Mouse (Mus musculus): ENCODE data around the gene Cep152. TPM values are rescaled to one million over a fixed set of nuclear protein-coding genes. Genes with fewer than 3 reads are reported as not detected.
A peak's percentile ranks its signal among the peaks of the same experiment; 100 is the strongest.

Cep152 gene
- total RNA-seq (2015; ENCODE audit: low replicate concordance) (14.3 and 20.2 TPM in 2 replicates), total RNA-seq (2017; ENCODE audit: low replicate concordance) (36.8 and 49.8 TPM in 2 replicates)

GRCm38 (mm10) chr2:125624837-125625351 is at the start of gene Cep152:
Gene Cep152, minus strand, starts transcription at chr2:125625113.
- ATAC-seq (replicated peaks; ENCODE audit: low FRiP score, poor library complexity, severe bottlenecking), result peak; percentile 97

- peak; percentile 78 for ATAC-seq (replicated peaks; ENCODE audit: low FRiP score, poor library complexity, severe bottlenecking)
Measured at GRCm38 (mm10) chr2:125672957-125673631, 48.2 kb upstream of the Cep152 start, which contains the start of gene Eid1. Gene Eid1, plus strand, starts transcription at chr2:125673095.

DNA sequence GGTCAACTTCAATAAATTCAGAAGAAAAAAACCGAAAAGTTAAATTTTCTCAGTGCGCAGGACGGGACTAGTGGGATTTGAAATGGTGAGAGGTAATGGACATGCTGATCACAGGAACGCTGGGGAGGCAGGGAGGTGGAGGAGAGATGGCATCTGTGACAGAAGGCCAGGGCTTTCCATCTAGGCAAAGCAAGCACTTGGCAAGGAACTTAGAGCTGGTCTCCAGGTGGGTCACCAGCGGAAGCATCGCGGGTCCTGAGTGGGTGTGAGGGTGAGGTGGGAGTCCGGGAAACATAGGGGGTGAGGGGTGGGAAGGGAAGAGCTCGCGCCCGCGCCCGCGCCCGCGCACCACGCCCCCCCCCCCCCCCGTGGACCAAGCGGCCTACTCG is 47.6 kb upstream of the Cep152 start:
- ATAC-seq (replicated peaks; ENCODE audit: low FRiP score, poor library complexity, severe bottlenecking), result no peak

DNA sequence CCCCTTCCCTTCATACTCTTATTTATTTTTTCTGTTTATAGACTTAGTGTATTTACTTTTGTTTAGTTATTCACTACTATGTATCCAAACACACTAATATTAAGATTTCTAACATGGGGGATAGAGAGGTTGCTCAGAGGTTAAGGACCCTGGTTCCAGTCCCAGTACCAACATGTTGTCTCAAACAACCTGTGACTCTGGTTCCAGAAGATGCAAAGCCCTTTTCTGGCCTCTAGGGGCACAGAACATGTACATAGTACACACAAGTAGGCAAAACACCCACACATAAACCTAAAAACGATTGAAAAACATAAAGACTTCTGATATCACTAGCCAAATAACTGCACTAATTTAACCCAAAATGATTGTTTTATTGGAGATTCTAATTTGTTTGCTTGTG is 45.9 kb upstream of the Cep152 start:
- ATAC-seq (replicated peaks; ENCODE audit: low FRiP score, poor library complexity, severe bottlenecking), result no peak

DNA sequence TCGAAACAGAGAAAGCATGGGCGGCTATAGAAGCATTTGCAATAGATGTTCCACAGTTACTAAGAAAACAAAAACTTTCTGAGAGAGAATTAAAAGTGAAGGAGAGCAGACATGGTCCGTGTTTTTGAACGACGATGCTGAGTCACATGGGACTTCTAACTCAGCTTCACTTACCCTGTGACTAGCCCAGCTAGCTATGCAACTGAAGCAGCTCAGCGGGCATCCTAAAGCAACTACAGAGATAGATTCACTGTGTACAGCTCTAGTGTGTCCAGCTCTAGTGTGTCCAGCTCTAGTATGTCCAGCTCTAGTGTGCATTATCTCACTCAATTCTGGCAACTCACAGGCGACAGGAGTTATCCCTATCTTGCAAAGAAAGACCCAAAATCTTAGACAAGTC is 42.8 kb upstream of the Cep152 start:
- peak; percentile 48; the same call in 1 of the 2 replicates for ATAC-seq (replicated peaks; ENCODE audit: low FRiP score, poor library complexity, severe bottlenecking)

GRCm38 (mm10) chr2:125667184-125667583 is 42.3 kb upstream of the Cep152 start:
- ATAC-seq (replicated peaks; ENCODE audit: low FRiP score, poor library complexity, severe bottlenecking), result peak; percentile 62

DNA sequence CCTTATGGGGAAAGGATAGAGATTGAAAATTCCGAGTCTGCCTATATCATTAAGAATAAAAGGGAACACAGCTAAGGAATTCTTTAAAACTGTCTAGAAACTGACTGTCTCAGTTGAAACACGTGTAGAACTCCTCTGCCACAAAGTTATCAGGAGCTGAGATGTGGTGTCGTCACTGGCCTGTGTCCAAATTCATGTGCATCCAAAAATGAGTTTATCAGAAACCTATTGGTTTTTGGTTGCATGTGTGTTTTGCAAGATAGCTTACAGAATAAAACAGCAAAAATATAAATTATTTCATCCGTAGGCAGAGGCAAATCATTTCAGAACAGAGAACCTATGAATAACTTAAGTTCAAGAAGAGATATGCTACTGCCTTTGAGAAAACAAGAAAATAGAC is 41.8 kb upstream of the Cep152 start:
- ATAC-seq (replicated peaks; ENCODE audit: low FRiP score, poor library complexity, severe bottlenecking), result peak; percentile 67

GRCm38 (mm10) chr2:125665909-125666308 is 41.0 kb upstream of the Cep152 start:
- ATAC-seq (replicated peaks; ENCODE audit: low FRiP score, poor library complexity, severe bottlenecking), result peak; percentile 69

- peak; percentile 52 for ATAC-seq (replicated peaks; ENCODE audit: low FRiP score, poor library complexity, severe bottlenecking)
Measured at GRCm38 (mm10) chr2:125665213-125665612, 40.3 kb upstream of the Cep152 start.

DNA sequence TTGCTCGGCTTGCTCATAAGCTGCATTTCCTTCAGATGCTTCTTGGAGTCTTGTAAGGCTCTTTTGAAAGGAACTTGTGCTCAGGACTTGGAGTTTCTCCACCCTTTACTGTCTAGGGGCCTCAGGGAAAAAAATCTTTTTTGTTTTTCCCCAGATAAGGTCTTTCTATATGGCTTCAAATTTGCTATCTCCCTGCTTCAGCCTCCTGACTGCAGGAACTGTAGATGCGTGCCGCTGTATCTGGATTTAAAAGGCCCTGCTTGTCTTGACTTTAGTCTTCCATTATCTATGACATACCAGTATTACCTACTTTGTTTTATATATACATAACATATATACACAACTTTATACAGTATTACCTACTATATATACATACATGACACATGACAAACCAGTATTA is 37.6 kb upstream of the Cep152 start:
- no peak for ATAC-seq (replicated peaks; ENCODE audit: low FRiP score, poor library complexity, severe bottlenecking)

GRCm38 (mm10) chr2:125661156-125661555 is 36.2 kb upstream of the Cep152 start:
- no peak for ATAC-seq (replicated peaks; ENCODE audit: low FRiP score, poor library complexity, severe bottlenecking)

DNA sequence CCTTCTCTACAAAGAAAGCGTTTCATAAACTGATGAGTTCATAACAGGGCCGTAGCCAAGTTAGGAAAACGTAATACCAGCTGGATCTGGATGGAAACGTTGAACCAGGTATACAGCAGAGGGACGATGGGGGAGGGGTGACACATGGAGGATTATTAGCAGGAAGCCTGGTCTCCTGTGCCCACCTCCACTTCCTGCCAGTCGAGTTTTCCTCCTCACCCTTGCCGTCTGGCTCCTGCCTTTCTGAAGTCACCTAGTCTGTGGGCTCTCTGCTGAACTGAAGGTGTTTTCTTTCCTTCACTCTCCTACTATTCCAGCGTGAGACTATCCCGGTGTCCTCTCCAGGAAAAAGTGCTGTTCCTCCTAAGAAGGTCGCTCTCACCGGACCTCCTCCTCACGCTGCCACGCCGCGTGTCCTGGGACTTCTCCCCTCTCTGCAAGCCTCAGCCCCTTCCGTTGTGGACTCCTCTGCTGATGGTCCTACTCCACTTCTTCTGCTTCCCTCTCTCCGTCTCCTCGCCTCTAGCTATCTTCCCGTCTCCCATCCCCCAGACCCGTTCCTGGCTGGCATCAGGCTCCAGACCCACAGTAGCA is 35.7 kb upstream of the Cep152 start:
- ATAC-seq (replicated peaks; ENCODE audit: low FRiP score, poor library complexity, severe bottlenecking), result peak; percentile 11; the same call in 1 of the 2 replicates

- ATAC-seq (replicated peaks; ENCODE audit: low FRiP score, poor library complexity, severe bottlenecking), result peak; percentile 86
Measured at GRCm38 (mm10) chr2:125659823-125660536, 35.1 kb upstream of the Cep152 start.

DNA sequence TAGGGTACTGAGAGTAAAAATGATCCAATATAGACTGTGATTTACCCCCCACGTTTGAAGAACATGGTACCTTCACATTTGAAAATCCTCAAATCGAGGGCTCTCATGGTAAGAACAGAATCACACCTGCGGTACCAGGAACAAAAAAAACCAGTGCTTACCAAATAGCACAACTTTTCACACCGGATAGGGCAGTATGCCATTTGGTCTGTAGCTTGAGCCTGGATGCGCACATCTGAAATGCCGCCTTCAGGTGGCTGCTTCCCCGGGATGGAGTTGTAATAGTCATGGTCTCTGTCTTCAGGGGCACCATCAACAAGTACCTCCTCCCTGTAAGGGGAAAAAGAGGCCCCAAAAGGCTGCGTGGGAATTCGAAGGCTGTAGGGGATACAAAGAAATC is 30.5 kb upstream of the Cep152 start:
- no peak for ATAC-seq (replicated peaks; ENCODE audit: low FRiP score, poor library complexity, severe bottlenecking)

- ATAC-seq (replicated peaks; ENCODE audit: low FRiP score, poor library complexity, severe bottlenecking), result no peak
Measured at GRCm38 (mm10) chr2:125653286-125653685, 28.4 kb upstream of the Cep152 start.

DNA sequence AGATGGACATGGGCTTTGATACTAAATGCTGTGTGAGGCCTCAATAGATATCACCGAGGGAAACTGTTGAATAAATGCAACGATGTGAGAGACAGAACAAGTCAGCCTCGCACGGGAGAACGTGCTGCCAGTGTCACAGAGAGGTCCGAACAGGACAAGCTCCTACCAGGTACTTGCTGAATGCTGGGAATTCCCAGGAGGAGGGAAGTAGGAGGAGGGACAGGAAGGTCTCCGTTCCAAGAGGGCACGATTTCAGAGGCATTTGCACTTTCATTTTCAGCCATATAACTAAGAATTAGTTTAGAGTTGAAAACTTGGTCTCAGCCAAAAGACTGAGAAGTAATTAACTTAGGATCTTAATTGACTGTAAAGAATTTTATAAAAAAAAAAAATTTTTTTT is 26.6 kb upstream of the Cep152 start:
- ATAC-seq (replicated peaks; ENCODE audit: low FRiP score, poor library complexity, severe bottlenecking), result no peak

DNA sequence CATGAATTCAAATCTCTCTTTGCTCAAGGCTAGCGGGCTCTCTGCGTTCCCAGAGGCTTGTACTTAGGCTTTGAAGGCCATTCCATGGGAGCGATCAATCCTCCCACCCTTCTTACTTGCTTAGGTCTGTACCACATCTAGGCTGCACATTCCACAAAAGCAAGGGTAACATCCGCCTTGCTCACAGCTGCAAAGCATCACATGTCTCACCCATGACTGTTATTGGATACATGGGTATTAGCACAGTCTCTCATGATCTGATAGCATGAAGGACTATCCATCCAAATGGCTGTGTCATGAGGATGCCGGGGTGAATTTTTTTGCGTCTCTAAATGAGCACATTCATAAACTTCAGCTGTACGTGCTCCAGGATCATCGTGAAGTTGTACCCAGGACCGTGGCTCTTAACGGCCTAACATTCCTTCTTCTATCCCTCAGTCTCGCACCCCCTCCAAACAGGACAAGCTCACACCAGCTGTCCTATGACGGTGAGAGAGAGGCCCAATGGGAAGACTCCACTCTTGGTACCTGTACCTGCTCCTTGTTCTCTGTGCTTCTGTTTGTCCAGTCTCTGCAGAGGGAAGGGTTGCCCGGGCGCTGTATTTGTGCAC is 25.9 kb upstream of the Cep152 start:
- no peak for ATAC-seq (replicated peaks; ENCODE audit: low FRiP score, poor library complexity, severe bottlenecking)

- ATAC-seq (replicated peaks; ENCODE audit: low FRiP score, poor library complexity, severe bottlenecking), result no peak
Measured at GRCm38 (mm10) chr2:125650038-125650437, 25.1 kb upstream of the Cep152 start.

GRCm38 (mm10) chr2:125644912-125645311 is 20.0 kb upstream of the Cep152 start:
- no peak for ATAC-seq (replicated peaks; ENCODE audit: low FRiP score, poor library complexity, severe bottlenecking)

DNA sequence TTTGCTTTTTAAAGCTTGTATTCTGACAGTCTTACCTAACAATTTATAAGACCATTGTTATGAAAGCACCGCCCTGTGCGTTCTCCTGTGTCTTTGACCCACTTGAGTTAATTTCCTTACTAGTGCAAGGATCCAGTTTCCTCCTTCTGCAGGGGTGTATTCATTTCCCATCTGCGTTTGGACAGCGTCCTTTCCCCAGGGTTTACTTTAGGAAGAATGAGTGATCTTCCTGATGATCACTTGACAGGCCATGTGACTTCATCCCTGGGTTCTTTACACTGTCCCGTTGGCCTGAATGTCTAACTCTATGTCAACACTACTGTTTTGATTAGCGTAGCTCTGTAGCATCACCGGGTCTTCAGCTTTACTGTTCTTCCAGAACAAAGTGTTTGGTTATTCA is 12.4 kb upstream of the Cep152 start:
- ATAC-seq (replicated peaks; ENCODE audit: low FRiP score, poor library complexity, severe bottlenecking), result no peak

Data from erythroid progenitor cell, adult 5-6 weeks (primary cell).